ENCODE assay signal across 9 mouse cellular contexts in genomic region chr4:41226351-41226750, GRCm38 (mm10). TPM values are rescaled to one million over a fixed set of nuclear protein-coding genes. Genes with fewer than 3 reads are reported as not detected.
DNase-seq lines count a peak whose midpoint lies in the region; ATAC-seq lines count a peak whose summit lies in the region.
"Had no signal": no experiment of that assay in that cellular context is flagged by ENCODE, and none has a peak within 500 bp of the region (broad histone marks: within the 10 kb centered on the region; RNA-seq: fewer than 3 reads in every experiment).

No protein-coding gene starts in this region.

- peak; percentile 69 for DNase-seq in midbrain, embryonic 14.5 days
- peak; percentile 66 for DNase-seq in R1 (ENCODE audit: low read depth, low spot score)
- DNase-seq in cerebellum, postnatal 36 days, result peak; percentile 46 to 54
- DNase-seq in heart, postnatal 4 days, result peak; percentile 59
- peak; percentile 54 for DNase-seq in limb, embryonic 11.5 days (ENCODE audit: low spot score)
- DNase-seq in right cerebral cortex, postnatal 4 days, result peak; percentile 61
- no peak for DNase-seq in midbrain, embryonic 11.5 days (ENCODE audit: low spot score, missing footprints)

- no peak overlapping the region for H3K9ac ChIP-seq in midbrain, embryonic 14.5 days (replicated peaks; ENCODE audit: low read length)
- H3K9ac ChIP-seq in midbrain, embryonic 15.5 days, result no peak overlapping the region
- H3K9ac ChIP-seq in limb, embryonic 11.5 days (ENCODE audit: low read length), result no peak overlapping the region
- H3K9ac ChIP-seq in midbrain, embryonic 11.5 days (ENCODE audit: low read length), result no peak overlapping the region
- H3K9ac ChIP-seq: stomach, embryonic 15.5 days had no signal

- no peaks in the 10 kb centered on the region for H3K4me1 ChIP-seq in midbrain, embryonic 14.5 days (ENCODE audit: control insufficient read depth, insufficient read depth, low read length)
- H3K4me1 ChIP-seq in midbrain, embryonic 15.5 days, result no peaks in the 10 kb centered on the region
- no peaks in the 10 kb centered on the region for H3K4me1 ChIP-seq in limb, embryonic 11.5 days (ENCODE audit: control insufficient read depth, insufficient read depth, low read length)
- no peaks in the 10 kb centered on the region for H3K4me1 ChIP-seq in midbrain, embryonic 11.5 days (ENCODE audit: control insufficient read depth, insufficient read depth, low read length)
- H3K4me1 ChIP-seq: stomach, embryonic 15.5 days had no signal

- H3K36me3 ChIP-seq in midbrain, embryonic 14.5 days (ENCODE audit: control insufficient read depth, insufficient read depth, low read length), result peaks cover 88% of the 10 kb centered on the region
- H3K36me3 ChIP-seq in midbrain, embryonic 15.5 days (replicated peaks), result peaks cover 33% of the 10 kb centered on the region
- H3K36me3 ChIP-seq in limb, embryonic 11.5 days (ENCODE audit: control insufficient read depth, insufficient read depth, low read length), result peaks cover 20% of the 10 kb centered on the region
- peaks cover 17% of the 10 kb centered on the region; the same call in 1 of the 2 replicates for H3K36me3 ChIP-seq in midbrain, embryonic 11.5 days (ENCODE audit: control insufficient read depth, insufficient read depth, low read length)

- H3K27ac ChIP-seq in midbrain, embryonic 14.5 days (replicated peaks; ENCODE audit: low read depth, low read length), result no peak overlapping the region
- no peak overlapping the region for H3K27ac ChIP-seq in midbrain, embryonic 15.5 days
- no peak overlapping the region for H3K27ac ChIP-seq in limb, embryonic 11.5 days (replicated peaks; ENCODE audit: low read depth, low read length)
- no peak overlapping the region for H3K27ac ChIP-seq in midbrain, embryonic 11.5 days (ENCODE audit: low read depth, low read length)
- H3K27ac ChIP-seq: stomach, embryonic 15.5 days had no signal

- 88% methylated on average over 3 of the region's 3 CpGs for WGBS in midbrain, embryonic 14.5 days
- WGBS in midbrain, embryonic 15.5 days, result 84% methylated on average over 3 of the region's 3 CpGs
- WGBS in limb, embryonic 11.5 days, result 88% methylated on average over 3 of the region's 3 CpGs
- WGBS in midbrain, embryonic 11.5 days, result 91% methylated on average over 3 of the region's 3 CpGs

- H3K9me3 ChIP-seq in midbrain, embryonic 14.5 days (ENCODE audit: control insufficient read depth, low read length), result no peaks in the 10 kb centered on the region
- H3K9me3 ChIP-seq in midbrain, embryonic 15.5 days, result no peaks in the 10 kb centered on the region
- no peaks in the 10 kb centered on the region for H3K9me3 ChIP-seq in limb, embryonic 11.5 days (ENCODE audit: control insufficient read depth, low read length)
- no peaks in the 10 kb centered on the region for H3K9me3 ChIP-seq in midbrain, embryonic 11.5 days (ENCODE audit: control insufficient read depth, low read length)
- H3K9me3 ChIP-seq: stomach, embryonic 15.5 days had no signal

- no peak overlapping the region for H3K4me3 ChIP-seq in midbrain, embryonic 14.5 days (replicated peaks; ENCODE audit: low read depth, low read length)
- H3K4me3 ChIP-seq in midbrain, embryonic 15.5 days, result no peak overlapping the region
- H3K4me3 ChIP-seq in limb, embryonic 11.5 days (ENCODE audit: low read depth, low read length), result no peak overlapping the region
- no peak overlapping the region for H3K4me3 ChIP-seq in midbrain, embryonic 11.5 days (ENCODE audit: low read depth, low read length)
- H3K4me3 ChIP-seq: stomach, embryonic 15.5 days had no signal

- no peak overlapping the region for H3K4me2 ChIP-seq in midbrain, embryonic 14.5 days (ENCODE audit: low read length)
- no peak overlapping the region for H3K4me2 ChIP-seq in midbrain, embryonic 15.5 days
- no peak overlapping the region for H3K4me2 ChIP-seq in limb, embryonic 11.5 days (ENCODE audit: low read depth, severe bottlenecking)
- H3K4me2 ChIP-seq in midbrain, embryonic 11.5 days, result no peak overlapping the region
- H3K4me2 ChIP-seq: stomach, embryonic 15.5 days had no signal

- H3K27me3 ChIP-seq in midbrain, embryonic 14.5 days (ENCODE audit: control insufficient read depth, insufficient read depth, low read length), result no peaks in the 10 kb centered on the region
- H3K27me3 ChIP-seq in midbrain, embryonic 15.5 days (replicated peaks), result no peaks in the 10 kb centered on the region
- no peaks in the 10 kb centered on the region for H3K27me3 ChIP-seq in limb, embryonic 11.5 days (ENCODE audit: control insufficient read depth, insufficient read depth, low read length)
- H3K27me3 ChIP-seq in midbrain, embryonic 11.5 days (ENCODE audit: control insufficient read depth, insufficient read depth, low read length), result no peaks in the 10 kb centered on the region
- H3K27me3 ChIP-seq: stomach, embryonic 15.5 days had no signal

- no peak for ATAC-seq in midbrain, embryonic 14.5 days (ENCODE audit: low FRiP score, low TSS enrichment)
- ATAC-seq in midbrain, embryonic 15.5 days (replicated peaks), result no peak
- no peak for ATAC-seq in limb, embryonic 11.5 days (ENCODE audit: insufficient number of reproducible peaks, low FRiP score, low TSS enrichment, low read depth)
- no peak for ATAC-seq in midbrain, embryonic 11.5 days (ENCODE audit: low FRiP score)

RNA-seq across cellular contexts. Expression of gene Ubap2, which starts 48.6 kb away (rescaled TPM):
- polyA plus RNA-seq in midbrain, embryonic 14.5 days (2014; fragmentation: Nextera tagmentation; extraction: Ambion mirVana), result 41.9 and 56.2 TPM in 2 replicates
- 58.0 and 61.8 TPM in 2 replicates for polyA plus RNA-seq in midbrain, embryonic 15.5 days (2015; fragmentation: Nextera tagmentation; extraction: Ambion mirVana)
- total RNA-seq in heart, postnatal 4 days (2021), result 10 to 100 TPM; 79.9 to 89.9 TPM
- 77.1 and 83.9 TPM in 2 replicates for polyA plus RNA-seq in limb, embryonic 11.5 days (2014; fragmentation: Nextera tagmentation; extraction: Ambion mirVana)
- 60.5 and 67.0 TPM in 2 replicates for polyA plus RNA-seq in midbrain, embryonic 11.5 days (2014; fragmentation: Nextera tagmentation; extraction: Ambion mirVana)
